8 mouse cellular contexts compared by ENCODE assay signal in the genomic region with DNA sequence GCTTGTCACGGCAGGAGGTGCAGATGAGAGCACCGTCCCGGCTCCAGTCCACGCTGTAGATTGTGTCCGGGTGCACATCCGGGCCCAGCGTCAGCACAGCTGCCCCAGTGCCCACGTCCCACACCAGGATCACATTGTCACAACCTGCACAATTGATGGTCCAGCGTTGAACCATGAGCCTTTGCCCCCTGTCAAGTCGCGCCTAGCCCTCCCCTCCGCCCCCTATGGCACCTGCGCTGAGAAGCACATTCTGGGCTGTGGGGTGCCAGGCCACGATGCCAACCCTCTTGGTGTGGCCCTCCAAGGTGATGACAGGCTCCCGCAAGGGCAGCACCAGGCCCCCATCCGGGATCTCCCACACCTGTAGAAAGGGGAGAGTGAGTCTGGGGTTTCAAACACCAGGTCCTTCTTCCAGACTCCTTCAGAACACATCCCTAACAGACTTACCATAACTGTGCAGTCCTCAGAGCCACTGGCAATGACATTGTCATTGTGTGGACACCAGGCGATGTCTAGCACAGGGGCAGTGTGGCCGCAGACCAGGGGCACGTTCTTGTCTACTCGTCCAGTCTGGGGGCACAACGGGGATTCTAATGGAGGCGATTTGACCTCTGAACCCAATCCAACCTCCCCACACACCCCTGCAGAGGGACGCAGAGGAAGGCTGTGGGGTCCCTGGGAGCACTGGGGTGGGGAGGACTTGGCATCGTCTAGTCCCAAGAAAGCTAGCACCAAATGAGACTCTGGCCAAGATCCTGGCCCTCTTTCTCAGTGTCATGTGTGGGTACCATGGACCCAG. TPM values are rescaled to one million over a fixed set of nuclear protein-coding genes. Genes with fewer than 3 reads are reported as not detected.
DNase-seq lines count a peak whose midpoint lies in the region; ATAC-seq and TF ChIP-seq lines count a peak whose summit lies in the region.

No protein-coding gene starts in this region.

- TF ChIP-seq POLR2A in spleen, adult 2 months (IDR thresholded peaks at IDR 0.05; ENCODE audit: low read depth, low read length), result no peak

- no peak for ATAC-seq in liver, embryonic 15.5 days (ENCODE audit: insufficient read depth)

- H3K4me1 ChIP-seq in spleen, adult 2 months (ENCODE audit: control insufficient read depth, insufficient read depth, insufficient read length), result peaks cover 23% of the 10 kb centered on the region
- H3K4me1 ChIP-seq in liver, embryonic 15.5 days (replicated peaks), result peaks cover 54% of the 10 kb centered on the region

- peak; percentile 23 for DNase-seq in cerebellum, adult 8-10 months
- DNase-seq in cerebellum, postnatal 36 days, result no peak
- DNase-seq in spleen, adult 2 months (ENCODE audit: low read depth in 1 of 2, low spot score in 2 of 2), result peak in 1 of 2 experiments; percentile 44
- no peak for DNase-seq in spleen, adult 12 weeks (ENCODE audit: low spot score)
- DNase-seq in thymus, postnatal 4 days, result peak; percentile 69
- DNase-seq in gastrocnemius, postnatal 14 days, result no peak
- DNase-seq in adrenal gland, postnatal 25 days, result no peak

- no peak for TF ChIP-seq CTCF in spleen, adult 2 months (IDR thresholded peaks at IDR 0.05; ENCODE audit: extremely low read depth, insufficient read depth, insufficient read length, insufficient replicate concordance)

- H3K27ac ChIP-seq in spleen, adult 2 months (ENCODE audit: insufficient read depth, low read length), result peak overlapping the region; percentile 100
- H3K27ac ChIP-seq in liver, embryonic 15.5 days (replicated peaks), result peak overlapping the region; percentile 55; the same call in 1 of the 2 replicates

- H3K4me2 ChIP-seq in liver, embryonic 15.5 days, result peak overlapping the region; percentile 54

- H3K9ac ChIP-seq in liver, embryonic 15.5 days, result no peak overlapping the region

- WGBS in spleen, adult 2 months, result 31% methylated on average over 24 of the region's 24 CpGs
- 48% methylated on average over 24 of the region's 24 CpGs for WGBS in liver, embryonic 15.5 days (ENCODE audit: insufficient replicate concordance)

- peaks cover 46% of the 10 kb centered on the region for H3K36me3 ChIP-seq in spleen, adult 2 months (ENCODE audit: control insufficient read depth, insufficient read depth, low read length)
- H3K36me3 ChIP-seq in liver, embryonic 15.5 days (replicated peaks), result peaks cover 34% of the 10 kb centered on the region

- no peaks in the 10 kb centered on the region for H3K9me3 ChIP-seq in liver, embryonic 15.5 days (replicated peaks)

- peak overlapping the region; percentile 83 for H3K4me3 ChIP-seq in spleen, adult 2 months (ENCODE audit: extremely low read depth, insufficient read depth, insufficient read length)
- peak overlapping the region; percentile 56 for H3K4me3 ChIP-seq in liver, embryonic 15.5 days (replicated peaks)

- intact Hi-C loops in gastrocnemius, postnatal 14 days (cut with DNase I; ENCODE audit: low total_unique reads), result loop anchor here (5.0 kb wide), 1 partner anchor 124 kb away; no protein-coding TSS in a partner anchor

- H3K27me3 ChIP-seq in spleen, adult 2 months (ENCODE audit: control insufficient read depth, insufficient read depth, low read length), result no peaks in the 10 kb centered on the region
- H3K27me3 ChIP-seq in liver, embryonic 15.5 days, result peaks cover 37% of the 10 kb centered on the region

RNA-seq across cellular contexts. Expression of a gene that starts 5.8 kb away (rescaled TPM):
- polyA plus RNA-seq in spleen, adult 2 months (2012; rRNA removed), result 1,755 and 1,932 TPM in 2 replicates
- polyA plus RNA-seq in liver, embryonic 15.5 days (2015; fragmentation: Nextera tagmentation; extraction: Ambion mirVana), result 109 and 118 TPM in 2 replicates
- total RNA-seq in gastrocnemius, postnatal 14 days (2021), result 1 to 10 TPM; 2.7 to 3.6 TPM
- 3.5 and 8.0 TPM in 2 replicates for total RNA-seq in adrenal gland, postnatal 25 days (2021)

RNA-seq across cellular contexts. Expression of a gene that starts 6.2 kb away (rescaled TPM):
- polyA plus RNA-seq in spleen, adult 2 months (2012; rRNA removed), result 13.2 and 19.5 TPM in 2 replicates
- polyA plus RNA-seq in liver, embryonic 15.5 days (2015; fragmentation: Nextera tagmentation; extraction: Ambion mirVana), result 3.0 TPM in 2 replicates
- total RNA-seq in gastrocnemius, postnatal 14 days (2021), result 1 to 10 TPM; 3.7 to 4.6 TPM
- total RNA-seq in adrenal gland, postnatal 25 days (2021), result 12.8 and 17.5 TPM in 2 replicates

RNA-seq across cellular contexts. Expression of a gene that starts 6.6 kb away (rescaled TPM):
- polyA plus RNA-seq in spleen, adult 2 months (2012; rRNA removed), result 37.4 and 51.8 TPM in 2 replicates
- polyA plus RNA-seq in liver, embryonic 15.5 days (2015; fragmentation: Nextera tagmentation; extraction: Ambion mirVana), result 71.8 and 82.7 TPM in 2 replicates
- total RNA-seq in gastrocnemius, postnatal 14 days (2021), result 10 to 100 TPM; 40.7 to 41.6 TPM
- 83.3 and 85.8 TPM in 2 replicates for total RNA-seq in adrenal gland, postnatal 25 days (2021)

RNA-seq across cellular contexts. Expression of a gene that starts 25.5 kb away (rescaled TPM):
- 10.5 and 12.9 TPM in 2 replicates for polyA plus RNA-seq in spleen, adult 2 months (2012; rRNA removed)
- polyA plus RNA-seq in liver, embryonic 15.5 days (2015; fragmentation: Nextera tagmentation; extraction: Ambion mirVana), result 37.8 and 52.1 TPM in 2 replicates
- 10 to 100 TPM; 20.3 to 45.9 TPM for total RNA-seq in gastrocnemius, postnatal 14 days (2021)
- 29.6 and 31.0 TPM in 2 replicates for total RNA-seq in adrenal gland, postnatal 25 days (2021)

RNA-seq across cellular contexts. Expression of a gene that starts 52.6 kb away (rescaled TPM):
- 31.4 and 32.3 TPM in 2 replicates for polyA plus RNA-seq in spleen, adult 2 months (2012; rRNA removed)
- polyA plus RNA-seq in liver, embryonic 15.5 days (2015; fragmentation: Nextera tagmentation; extraction: Ambion mirVana), result 29.1 and 31.0 TPM in 2 replicates
- total RNA-seq in gastrocnemius, postnatal 14 days (2021), result 10 to 100 TPM; 23.2 to 24.6 TPM
- 37.5 and 41.1 TPM in 2 replicates for total RNA-seq in adrenal gland, postnatal 25 days (2021)

Comparison
In these comparisons a context has a peak if more than half of its experiments do, and no peak if none do; other contexts are left out.
1. DNase-seq: peak in cerebellum, adult 8-10 months (single experiment) and thymus, postnatal 4 days (single experiment); none in cerebellum, postnatal 36 days (0 of 2), spleen, adult 12 weeks (single experiment), gastrocnemius, postnatal 14 days (single experiment) and adrenal gland, postnatal 25 days (single experiment).